Mouse (Mus musculus): ENCODE data around the gene Gm37240. TPM values are rescaled to one million over a fixed set of nuclear protein-coding genes. Genes with fewer than 3 reads are reported as not detected.

Gm37240 gene
- total and polyA plus RNA-seq, 3 experiments = not detected

DNA sequence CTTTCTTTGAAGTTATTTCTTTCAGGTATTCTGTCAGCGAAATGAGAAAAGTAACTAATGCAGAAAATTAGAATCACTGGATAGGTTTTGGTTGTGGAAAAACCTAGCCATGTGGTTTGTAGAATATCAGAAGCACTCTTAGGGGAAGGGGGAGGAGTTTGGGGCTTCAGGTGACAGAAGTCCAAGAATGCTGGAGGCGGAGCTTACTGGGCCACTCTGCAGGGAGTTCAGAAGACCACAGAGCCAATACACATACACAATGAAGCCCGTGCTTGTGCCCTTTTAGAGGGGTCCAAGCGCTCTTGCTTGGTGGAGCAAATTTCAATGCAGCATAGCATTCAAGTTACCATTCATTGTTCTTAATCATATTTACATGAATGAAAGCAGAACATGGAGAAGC, 138.5 kb downstream of the Gm37240 start:
- TF ChIP-seq GATA2 (IDR thresholded peaks at IDR 0.05; ENCODE audit: borderline replicate concordance, low read depth, low read length) = no peak
- no peak for TF ChIP-seq CTCF (IDR thresholded peaks at IDR 0.05; ENCODE audit: low read depth, low read length)
- no peak for TF ChIP-seq TAL1 (conservative IDR thresholded peaks at IDR 0.05; ENCODE audit: low read depth, low read length)
- TF ChIP-seq POLR2AphosphoS5 (IDR thresholded peaks at IDR 0.05; ENCODE audit: insufficient replicate concordance, low read depth, low read length) = no peak
- TF ChIP-seq GATA1 (IDR thresholded peaks at IDR 0.05; ENCODE audit: borderline replicate concordance, low read length) = no peak
- no peak overlapping the region for H3K4me3 ChIP-seq (ENCODE audit: low read depth, low read length)
- H3K36me3 ChIP-seq (replicated peaks) = no peaks in the 10 kb centered on the region
- H3K9me3 ChIP-seq (replicated peaks) = no peaks in the 10 kb centered on the region
- ATAC-seq (ENCODE audit: extremely low read depth, insufficient number of reproducible peaks, low FRiP score, poor library complexity, severe bottlenecking) = no peak
- H3K4me1 ChIP-seq (ENCODE audit: insufficient read depth, low read depth, low read length) = no peaks in the 10 kb centered on the region
- DNase-seq (ENCODE audit: low spot score) = no peak
- H3K27me3 ChIP-seq (ENCODE audit: insufficient read depth, low read length) = 0 out of 2 replicates have a peak, but pooled peaks cover 4% of the 10 kb centered on the region

GRCm38 (mm10) chr3:85746116-85746515, 141.2 kb downstream of the Gm37240 start:
- Histone ChIP-seq H3K4me3 (ENCODE audit: low read depth, low read length) (no peak overlapping the region), H3K4me1 (ENCODE audit: insufficient read depth, low read depth, low read length) (no peaks in the 10 kb centered on the region), H3K27me3 (ENCODE audit: insufficient read depth, low read length) (peaks cover 4% of the 10 kb centered on the region; the same call in 1 of the 2 replicates), H3K9me3 (replicated peaks) (no peaks in the 10 kb centered on the region), H3K36me3 (replicated peaks) (no peaks in the 10 kb centered on the region)
- ATAC-seq (ENCODE audit: extremely low read depth, insufficient number of reproducible peaks, low FRiP score, poor library complexity, severe bottlenecking) = no peak
- TF ChIP-seq GATA2 (IDR thresholded peaks at IDR 0.05; ENCODE audit: borderline replicate concordance, low read depth, low read length) = no peak
- no peak for DNase-seq (ENCODE audit: low spot score)

DNA sequence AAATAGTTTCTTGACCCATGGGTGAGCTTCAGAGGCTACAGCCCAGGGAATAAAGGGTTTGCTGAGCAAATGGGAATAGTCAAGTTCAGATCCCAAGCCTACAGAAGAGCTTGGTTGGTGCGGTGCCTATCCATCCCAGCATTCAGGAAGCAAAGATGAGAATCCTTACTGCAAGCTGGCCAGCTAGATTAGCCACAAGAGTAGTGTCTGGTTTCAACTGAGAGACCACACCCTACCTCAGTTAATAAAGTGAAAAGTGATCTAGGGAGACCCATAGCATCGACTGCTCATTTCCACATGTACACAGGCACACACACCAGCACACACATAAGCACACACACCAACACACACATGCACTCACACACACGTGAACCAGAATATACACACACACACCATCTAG, 145.6 kb downstream of the Gm37240 start:
- Histone ChIP-seq H3K36me3 (replicated peaks) (no peaks in the 10 kb centered on the region), H3K9me3 (replicated peaks) (no peaks in the 10 kb centered on the region), H3K27me3 (ENCODE audit: insufficient read depth, low read length) (peaks cover 5% of the 10 kb centered on the region; the same call in 1 of the 2 replicates), H3K4me3 (ENCODE audit: low read depth, low read length) (no peak overlapping the region), H3K4me1 (ENCODE audit: insufficient read depth, low read depth, low read length) (no peaks in the 10 kb centered on the region)
- DNase-seq (ENCODE audit: low spot score) (no peak), ATAC-seq (ENCODE audit: extremely low read depth, insufficient number of reproducible peaks, low FRiP score, poor library complexity, severe bottlenecking) (no peak)
- no peak for TF ChIP-seq CTCF (IDR thresholded peaks at IDR 0.05; ENCODE audit: low read depth, low read length)
- no peak for TF ChIP-seq GATA1 (IDR thresholded peaks at IDR 0.05; ENCODE audit: borderline replicate concordance, low read length)
- TF ChIP-seq TAL1 (conservative IDR thresholded peaks at IDR 0.05; ENCODE audit: low read depth, low read length) = no peak
- no peak for TF ChIP-seq POLR2AphosphoS5 (IDR thresholded peaks at IDR 0.05; ENCODE audit: insufficient replicate concordance, low read depth, low read length)
- TF ChIP-seq GATA2 (IDR thresholded peaks at IDR 0.05; ENCODE audit: borderline replicate concordance, low read depth, low read length) = no peak

GRCm38 (mm10) chr3:85738591-85738990, 148.7 kb downstream of the Gm37240 start:
- H3K36me3 ChIP-seq (replicated peaks) = no peaks in the 10 kb centered on the region
- ATAC-seq (ENCODE audit: extremely low read depth, insufficient number of reproducible peaks, low FRiP score, poor library complexity, severe bottlenecking) = no peak
- peaks cover 10% of the 10 kb centered on the region for H3K27me3 ChIP-seq (ENCODE audit: insufficient read depth, low read length)
- H3K4me3 ChIP-seq (ENCODE audit: low read depth, low read length) = no peak overlapping the region
- no peak for DNase-seq (ENCODE audit: low spot score)
- no peaks in the 10 kb centered on the region for H3K4me1 ChIP-seq (ENCODE audit: insufficient read depth, low read depth, low read length)
- no peak for TF ChIP-seq POLR2AphosphoS5 (IDR thresholded peaks at IDR 0.05; ENCODE audit: insufficient replicate concordance, low read depth, low read length)
- TF ChIP-seq GATA1 (IDR thresholded peaks at IDR 0.05; ENCODE audit: borderline replicate concordance, low read length) = no peak
- H3K9me3 ChIP-seq (replicated peaks) = no peaks in the 10 kb centered on the region

DNA sequence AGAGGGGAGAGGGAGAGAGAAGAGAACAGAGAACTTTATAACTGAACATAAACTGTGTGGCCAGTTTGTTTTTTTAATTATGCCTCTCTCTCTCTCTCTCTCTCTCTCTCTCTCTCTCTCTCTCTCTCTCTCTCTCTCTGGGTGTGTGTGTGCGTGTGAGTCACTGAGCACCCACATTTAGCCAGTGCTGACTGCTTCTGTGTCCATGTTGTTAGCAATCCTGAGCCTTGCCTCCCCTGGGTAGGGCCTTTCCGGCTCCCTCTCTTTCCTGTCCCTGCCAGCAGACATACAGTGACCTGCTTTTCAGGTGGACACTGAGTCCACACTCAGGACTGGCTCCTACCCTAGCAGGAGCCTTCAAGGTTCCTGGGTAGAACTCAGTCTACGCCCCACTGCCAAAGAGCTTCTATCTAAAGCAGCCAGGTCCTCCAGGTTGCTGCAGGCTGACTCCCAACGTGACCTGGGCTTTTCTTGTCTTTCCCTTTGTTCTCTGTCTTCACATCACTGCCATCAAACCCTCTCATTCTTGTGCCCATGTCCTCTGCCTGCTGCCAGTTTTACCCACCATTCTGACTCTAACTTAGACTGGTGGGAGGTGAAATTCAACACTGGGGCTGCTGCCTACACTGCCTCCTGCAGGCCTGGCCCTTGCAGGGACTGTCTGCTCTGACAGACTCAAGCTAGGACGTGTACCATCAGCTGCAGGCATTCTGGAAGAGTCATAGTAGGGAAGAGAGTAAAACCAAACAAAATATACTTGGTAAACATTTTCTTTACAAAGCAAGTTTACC, 153.2 kb downstream of the Gm37240 start:
- no peaks in the 10 kb centered on the region for H3K4me1 ChIP-seq (ENCODE audit: insufficient read depth, low read depth, low read length)
- no peak for TF ChIP-seq POLR2AphosphoS5 (IDR thresholded peaks at IDR 0.05; ENCODE audit: insufficient replicate concordance, low read depth, low read length)
- TF ChIP-seq TAL1 (conservative IDR thresholded peaks at IDR 0.05; ENCODE audit: low read depth, low read length) = no peak
- TF ChIP-seq GATA2 (IDR thresholded peaks at IDR 0.05; ENCODE audit: borderline replicate concordance, low read depth, low read length) = no peak
- TF ChIP-seq GATA1 (IDR thresholded peaks at IDR 0.05; ENCODE audit: borderline replicate concordance, low read length) = no peak
- no peak for TF ChIP-seq CTCF (IDR thresholded peaks at IDR 0.05; ENCODE audit: low read depth, low read length)

GRCm38 (mm10) chr3:85727171-85727570, 160.1 kb downstream of the Gm37240 start:
- peaks cover 8% of the 10 kb centered on the region; the same call in 1 of the 2 replicates for H3K27me3 ChIP-seq (ENCODE audit: insufficient read depth, low read length)

More for the DNA sequence above, 153.2 kb downstream of the Gm37240 start:
- Histone ChIP-seq H3K27me3 (ENCODE audit: insufficient read depth, low read length) (peaks cover 15% of the 10 kb centered on the region), H3K9me3 (replicated peaks) (no peaks in the 10 kb centered on the region), H3K4me3 (ENCODE audit: low read depth, low read length) (no peak overlapping the region), H3K36me3 (replicated peaks) (no peaks in the 10 kb centered on the region)
- DNase-seq (ENCODE audit: low spot score) (no peak), ATAC-seq (ENCODE audit: extremely low read depth, insufficient number of reproducible peaks, low FRiP score, poor library complexity, severe bottlenecking) (no peak)

More at GRCm38 (mm10) chr3:85727171-85727570, 160.1 kb downstream of the Gm37240 start:
- DNase-seq (ENCODE audit: low spot score) (no peak), ATAC-seq (ENCODE audit: extremely low read depth, insufficient number of reproducible peaks, low FRiP score, poor library complexity, severe bottlenecking) (no peak)
- TF ChIP-seq CTCF (IDR thresholded peaks at IDR 0.05; ENCODE audit: low read depth, low read length) (no peak), GATA1 (IDR thresholded peaks at IDR 0.05; ENCODE audit: borderline replicate concordance, low read length) (no peak)
- H3K4me1 ChIP-seq (ENCODE audit: insufficient read depth, low read depth, low read length) = no peaks in the 10 kb centered on the region
- no peaks in the 10 kb centered on the region for H3K36me3 ChIP-seq (replicated peaks)
- H3K4me3 ChIP-seq (ENCODE audit: low read depth, low read length) = no peak overlapping the region
- H3K9me3 ChIP-seq (replicated peaks) = no peaks in the 10 kb centered on the region
